Mouse (Mus musculus): ENCODE data around the gene Gm49361.
"Not testable (repeated sequence)": the region's sequence is repeated elsewhere in the genome, so short reads cannot be mapped to it uniquely, and the experiment has no call there.

The Gm49361 gene

GRCm38 (mm10) chr14:57688066-57688465 is 57.8 kb downstream of the Gm49361 start:
- not testable (repeated sequence) for DNase-seq (ENCODE audit: low spot score)

- DNase-seq (ENCODE audit: low spot score) = no peak
Observed at GRCm38 (mm10) chr14:57687441-57687840, 58.5 kb downstream of the Gm49361 start.

- no peak for DNase-seq (ENCODE audit: low spot score)
Observed at GRCm38 (mm10) chr14:57686647-57687046, 59.3 kb downstream of the Gm49361 start.

GRCm38 (mm10) chr14:57684579-57684978 is 61.3 kb downstream of the Gm49361 start:
- DNase-seq (ENCODE audit: low spot score) = peak; percentile 69

GRCm38 (mm10) chr14:57682751-57683150 is 63.2 kb downstream of the Gm49361 start:
- no peak for DNase-seq (ENCODE audit: low spot score)

GRCm38 (mm10) chr14:57679958-57680535 is 65.9 kb downstream of the Gm49361 start:
- peak; percentile 94 for DNase-seq (ENCODE audit: low spot score)

GRCm38 (mm10) chr14:57679523-57679922 is 66.4 kb downstream of the Gm49361 start:
- no peak for DNase-seq (ENCODE audit: low spot score)

- no peak for DNase-seq (ENCODE audit: low spot score)
Observed at GRCm38 (mm10) chr14:57675481-57675880, 70.4 kb downstream of the Gm49361 start.

- DNase-seq (ENCODE audit: low spot score) = no peak
Observed at GRCm38 (mm10) chr14:57665628-57665950, 80.3 kb downstream of the Gm49361 start.

- DNase-seq (ENCODE audit: low spot score) = peak; percentile 90
Observed at GRCm38 (mm10) chr14:57664822-57665627, 80.9 kb downstream of the Gm49361 start, which contains the start of gene Xpo4. Gene Xpo4 (minus strand): TSS chr14:57665430.

GRCm38 (mm10) chr14:57664311-57664821 is 81.5 kb downstream of the Gm49361 start:
- DNase-seq (ENCODE audit: low spot score) = no peak

- no peak for DNase-seq (ENCODE audit: low spot score)
Observed at GRCm38 (mm10) chr14:57663630-57664029, 82.3 kb downstream of the Gm49361 start.

- DNase-seq (ENCODE audit: low spot score) = peak; percentile 25
Observed at GRCm38 (mm10) chr14:57658301-57658700, 87.6 kb downstream of the Gm49361 start.

- DNase-seq (ENCODE audit: low spot score) = no peak
Observed at GRCm38 (mm10) chr14:57657500-57657899, 88.4 kb downstream of the Gm49361 start.

GRCm38 (mm10) chr14:57656519-57656918 is 89.4 kb downstream of the Gm49361 start:
- DNase-seq (ENCODE audit: low spot score) = not testable (repeated sequence)

- no peak for DNase-seq (ENCODE audit: low spot score)
Observed at GRCm38 (mm10) chr14:57649501-57649900, 96.4 kb downstream of the Gm49361 start.

- DNase-seq (ENCODE audit: low spot score) = no peak
Observed at GRCm38 (mm10) chr14:57646155-57646554, 99.7 kb downstream of the Gm49361 start.

GRCm38 (mm10) chr14:57639153-57639552 is 106.8 kb downstream of the Gm49361 start:
- DNase-seq (ENCODE audit: low spot score) = no peak

GRCm38 (mm10) chr14:57634141-57634540 is 111.8 kb downstream of the Gm49361 start:
- DNase-seq (ENCODE audit: low spot score) = no peak

GRCm38 (mm10) chr14:57629595-57629994 is 116.3 kb downstream of the Gm49361 start:
- no peak for DNase-seq (ENCODE audit: low spot score)

GRCm38 (mm10) chr14:57622934-57623333 is 123.0 kb downstream of the Gm49361 start:
- no peak for DNase-seq (ENCODE audit: low spot score)

GRCm38 (mm10) chr14:57621699-57622098 is 124.2 kb downstream of the Gm49361 start:
- no peak for DNase-seq (ENCODE audit: low spot score)

- no peak for DNase-seq (ENCODE audit: low spot score)
Observed at GRCm38 (mm10) chr14:57620598-57621236, 125.2 kb downstream of the Gm49361 start.

All from retina, embryonic 14.5 days (tissue).